Mouse (Mus musculus) erythroblast, embryonic 14.5 days (primary cell): Measurements from ENCODE around the gene Usp42.

ENCODE experiments used
- GATA1 ChIP-seq: IDR thresholded peaks from 2 replicates; pipeline ENCODE4 v1.6.1; 2012; ENCODE audit warnings: low read length, inconsistent platforms, mixed read lengths
- TAL1 ChIP-seq: IDR thresholded peaks from 3 replicates; pipeline ENCODE4 v1.6.1; 2012; ENCODE audit warnings: low read length, inconsistent platforms, mixed read lengths

DNA sequence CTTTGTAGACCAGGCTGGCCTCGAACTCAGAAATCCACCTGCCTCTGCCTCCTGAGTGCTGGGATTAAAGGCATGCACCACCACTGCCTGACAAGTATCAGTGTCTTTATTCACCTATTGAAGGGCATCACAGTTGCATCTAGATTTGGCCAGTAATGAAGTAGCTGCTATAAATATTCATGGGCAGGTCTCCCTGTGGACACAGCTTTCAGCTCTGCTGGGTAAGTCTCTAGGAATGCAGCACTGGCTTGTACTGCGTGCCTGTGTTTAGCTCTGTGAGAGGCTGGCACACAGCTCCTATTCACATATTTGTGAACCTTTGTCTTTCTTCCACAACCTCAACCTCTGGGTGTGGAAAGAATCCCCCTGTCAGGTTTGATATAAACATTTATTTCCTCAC is 63.2 kb downstream of the Usp42 start:
- TF ChIP-seq GATA1 (no peak), TAL1 (no peak)
